Mouse (Mus musculus) urinary bladder, postnatal 14 days (tissue): ENCODE data around the gene Lrrc3b.

ENCODE experiments used
- DNase-seq: peaks from one replicate; pipeline ENCODE4 v3.0.0; 2021; ENCODE audit warnings: low spot score

Lrrc3b gene

GRCm38 (mm10) chr14:15438485-15439157, at the start of gene Lrrc3b:
Gene Lrrc3b, minus strand, starts transcription at chr14:15438987.
- no peak for DNase-seq

GRCm38 (mm10) chr14:15477668-15478067, 38.9 kb upstream of the Lrrc3b start:
- no peak for DNase-seq

GRCm38 (mm10) chr14:15438096-15438484, 697 bp downstream of the Lrrc3b start:
- DNase-seq: no peak

GRCm38 (mm10) chr14:15437501-15437941, 1.3 kb downstream of the Lrrc3b start:
- no peak for DNase-seq

GRCm38 (mm10) chr14:15437046-15437445, 1.7 kb downstream of the Lrrc3b start:
- DNase-seq: no peak

- no peak for DNase-seq
Observed at GRCm38 (mm10) chr14:15436586-15436985, 2.2 kb downstream of the Lrrc3b start.

GRCm38 (mm10) chr14:15432396-15432795, 6.4 kb downstream of the Lrrc3b start:
- DNase-seq: no peak

GRCm38 (mm10) chr14:15421624-15422023, 17.2 kb downstream of the Lrrc3b start:
- DNase-seq: no peak

- no peak for DNase-seq
Observed at GRCm38 (mm10) chr14:15410686-15411534, 27.9 kb downstream of the Lrrc3b start.

- DNase-seq: no peak
Observed at GRCm38 (mm10) chr14:15385536-15385935, 53.3 kb downstream of the Lrrc3b start.

GRCm38 (mm10) chr14:15384972-15385371, 53.8 kb downstream of the Lrrc3b start:
- no peak for DNase-seq

- DNase-seq: no peak
Observed at GRCm38 (mm10) chr14:15384532-15384931, 54.3 kb downstream of the Lrrc3b start.

- DNase-seq: no peak
Observed at GRCm38 (mm10) chr14:15383133-15383532, 55.7 kb downstream of the Lrrc3b start.

GRCm38 (mm10) chr14:15377368-15377767, 61.4 kb downstream of the Lrrc3b start:
- DNase-seq: no peak

GRCm38 (mm10) chr14:15376786-15377185, 62.0 kb downstream of the Lrrc3b start:
- DNase-seq: no peak

- DNase-seq: no peak
Observed at GRCm38 (mm10) chr14:15374271-15374670, 64.5 kb downstream of the Lrrc3b start.

GRCm38 (mm10) chr14:15372985-15373384, 65.8 kb downstream of the Lrrc3b start:
- no peak for DNase-seq

GRCm38 (mm10) chr14:15365045-15365444, 73.7 kb downstream of the Lrrc3b start:
- no peak for DNase-seq

GRCm38 (mm10) chr14:15359893-15360292, 78.9 kb downstream of the Lrrc3b start:
- DNase-seq: no peak

GRCm38 (mm10) chr14:15359134-15359533, 79.7 kb downstream of the Lrrc3b start:
- DNase-seq: no peak

GRCm38 (mm10) chr14:15355512-15355911, 83.3 kb downstream of the Lrrc3b start:
- DNase-seq: peak; percentile 80

- no peak for DNase-seq
Observed at GRCm38 (mm10) chr14:15354299-15354698, 84.5 kb downstream of the Lrrc3b start.

- no peak for DNase-seq
Observed at GRCm38 (mm10) chr14:15333130-15333529, 105.7 kb downstream of the Lrrc3b start.
